Mouse (Mus musculus): ENCODE data around the gene Gm10639.
"Not testable (repeated sequence)": the region's sequence is repeated elsewhere in the genome, so short reads cannot be mapped to it uniquely, and the experiment has no call there.

DNA sequence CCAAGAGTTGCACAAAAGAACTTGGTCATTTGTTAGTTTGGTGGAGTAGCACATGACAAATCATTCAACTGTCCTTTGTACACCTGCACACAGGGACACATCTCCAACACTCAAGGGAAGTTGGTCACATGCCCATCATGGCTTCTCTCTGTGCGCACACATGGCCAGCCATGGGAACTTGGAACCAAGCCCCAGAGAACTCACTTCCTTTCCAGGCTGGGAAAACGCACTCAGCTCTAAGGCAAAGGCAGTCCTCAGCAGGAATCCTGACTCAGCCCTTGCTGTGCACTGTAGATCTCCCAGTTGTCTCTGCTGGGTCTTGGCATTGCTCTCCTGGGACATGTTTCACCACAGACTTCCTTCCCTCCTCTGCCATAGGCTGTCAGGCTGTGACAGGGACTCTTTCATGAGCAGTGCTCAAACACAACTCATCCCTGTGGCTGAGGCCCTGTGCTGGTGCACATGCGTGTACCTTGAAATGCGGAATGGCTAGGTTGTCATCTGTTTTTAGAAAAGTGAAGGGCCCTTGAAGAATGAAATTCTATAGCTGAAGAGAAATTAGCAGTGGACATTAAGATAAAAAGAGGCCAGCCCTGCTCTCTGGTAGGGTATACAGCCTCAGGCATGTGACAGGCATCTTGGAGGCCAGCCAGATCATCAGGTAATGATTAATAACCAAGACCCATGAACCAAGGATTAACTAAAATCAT lies 7.6 kb upstream of the Gm10639 start:
- not testable (repeated sequence) for TF ChIP-seq CTCF, EP300 (IDR thresholded peaks at IDR 0.05; ENCODE audit: low read depth)

All from liver, postnatal 0 days (tissue).